Mouse (Mus musculus): ENCODE data around the gene Cldn7.

GRCm38 (mm10) chr11:69995391-69995960 is 30.9 kb downstream of the Cldn7 start, which contains the start of gene Phf23:
- TF ChIP-seq CTCF (IDR thresholded peaks at IDR 0.05; ENCODE audit: borderline replicate concordance, extremely low read depth, insufficient read depth, insufficient read length) (peak; percentile 37; the same call in 1 of the 2 replicates), POLR2A (IDR thresholded peaks at IDR 0.05; ENCODE audit: borderline replicate concordance, extremely low read depth, insufficient read depth, insufficient read length, poor library complexity, severe bottlenecking) (peak; percentile 41; the same call in 1 of the 2 replicates)

Data from brain, embryonic 14.5 days (tissue).